Mouse (Mus musculus) lung, postnatal 0 days (tissue): ENCODE measurements around the gene Pklr. TPM values are rescaled to one million over a fixed set of nuclear protein-coding genes. Genes with fewer than 3 reads are reported as not detected.
A peak's percentile ranks its signal among the peaks of the same experiment; 100 is the strongest.

Experiments
- ATAC-seq: fragments of 200-750 bp; cut with Nextera tagmentation; 2 replicates; pipeline ENCODE4 v1.8.0; 2017; ENCODE audit warnings: moderate library complexity
- DNase-seq: peaks from one replicate; pipeline ENCODE4 v3.0.0-alpha.2; 2016; ENCODE audit warnings: low spot score
- H3K27ac ChIP-seq: fragments of 300-500 bp; sonication (generic); 2 replicates; pipeline ENCODE4 v1.5.1; 2014; ENCODE audit warnings: antibody characterized with exemption, mild to moderate bottlenecking, low read length, mixed read lengths
- H3K27me3 ChIP-seq: fragments of 300-500 bp; sonication (generic); replicated peaks from 2 replicates; pipeline ENCODE4 v1.6.1; 2014; ENCODE audit warnings: low read length, mixed read lengths; ENCODE audit not compliant: insufficient read depth
- H3K36me3 ChIP-seq: fragments of 300-500 bp; sonication (generic); 2 replicates; pipeline ENCODE4 v1.6.1; 2014; ENCODE audit warnings: low read length, mixed read lengths; ENCODE audit not compliant: insufficient read depth
- H3K4me1 ChIP-seq: fragments of 300-500 bp; sonication (generic); 2 replicates; pipeline ENCODE4 v1.6.1; 2014; ENCODE audit warnings: antibody characterized with exemption, low read depth, low read length, mixed read lengths; ENCODE audit not compliant: insufficient read depth
- H3K4me2 ChIP-seq: fragments of 300-500 bp; sonication (generic); replicated peaks from 2 replicates; pipeline ENCODE4 v1.6.1; 2014; ENCODE audit warnings: low read depth, mild to moderate bottlenecking, low read length, moderate library complexity, mixed read lengths
- H3K4me3 ChIP-seq: fragments of 300-500 bp; sonication (generic); 2 replicates; pipeline ENCODE4 v1.5.1; 2014; ENCODE audit warnings: low read depth, low read length
- H3K9ac ChIP-seq: fragments of 300-500 bp; sonication (generic); replicated peaks from 2 replicates; pipeline ENCODE4 v1.6.1; 2014; ENCODE audit warnings: low read depth, mild to moderate bottlenecking
- H3K9me3 ChIP-seq: fragments of 300-500 bp; sonication (generic); 2 replicates; pipeline ENCODE4 v1.6.1; 2016; ENCODE audit warnings: low read length, mixed read lengths
- CTCF ChIP-seq: IDR thresholded peaks from 2 replicates; pipeline ENCODE4 v1.5.1; 2016; ENCODE audit warnings: antibody characterized with exemption, mild to moderate bottlenecking
- EP300 ChIP-seq: IDR thresholded peaks from 2 replicates; pipeline ENCODE4 v1.6.1; 2016; ENCODE audit warnings: antibody characterized with exemption, mild to moderate bottlenecking, control low read depth
- WGBS: fragments of 180-500 bp; shearing (Covaris S2); extraction: QIAGEN DNeasy Blood & Tissue Kit; methylation state at CpG from one replicate; pipeline ENCODE4 v1.1.7; 2014; 5-methylcytosine and 5-hydroxymethylcytosine counted together
- polyA plus RNA-seq: library from polyadenylated mRNA; unstranded; fragments of >200 nt; fragmentation: Nextera tagmentation; extraction: Ambion mirVana; gene quantifications from 2 replicates; pipeline ENCODE4 v1.2.1, GENCODE M21; 2015

Pklr gene
- polyA plus RNA-seq, 1 experiment from 2014 or later, result 0.14 TPM

- peak; percentile 99 for ATAC-seq
- Histone ChIP-seq H3K27me3 (no peaks in the 10 kb centered on the region), H3K4me2 (peak within 1 kb of the TSS; percentile 67), H3K4me3 (peak within 1 kb of the TSS; percentile 88), H3K36me3 (peaks cover 16% of the 10 kb centered on the region), H3K9ac (peak within 1 kb of the TSS; percentile 95), H3K9me3 (no peaks in the 10 kb centered on the region), H3K27ac (peak within 1 kb of the TSS; percentile 98), H3K4me1 (peaks cover 9% of the 10 kb centered on the region)
- WGBS, result under 1% methylated on average over 70 of the region's 79 CpGs
- no peak for TF ChIP-seq CTCF
- peak; percentile 97 for DNase-seq
These were observed 28.7 kb downstream of the Pklr start, which contains the start of gene Clk2 for GRCm38 (mm10) chr3:89164506-89165267. Gene Clk2 (plus strand): TSS chr3:89164795.

GRCm38 (mm10) chr3:89165268-89165870, 29.4 kb downstream of the Pklr start:
- Histone ChIP-seq H3K4me1 (peaks cover 6% of the 10 kb centered on the region; the same call in 1 of the 2 replicates), H3K27me3 (no peaks in the 10 kb centered on the region), H3K27ac (peak overlapping the region; percentile 98), H3K36me3 (peaks cover 22% of the 10 kb centered on the region), H3K9ac (peak overlapping the region; percentile 95), H3K4me3 (peak overlapping the region; percentile 88), H3K4me2 (peak overlapping the region; percentile 67), H3K9me3 (no peaks in the 10 kb centered on the region)
- DNase-seq (no peak), ATAC-seq (no peak)
- WGBS, result 9% methylated on average over 12 of the region's 12 CpGs
- TF ChIP-seq CTCF, result no peak
- TF ChIP-seq EP300, result no peak

GRCm38 (mm10) chr3:89166945-89167344, 31.0 kb downstream of the Pklr start:
- H3K27ac ChIP-seq, result no peak overlapping the region
- no peak overlapping the region for H3K9ac ChIP-seq
- no peak overlapping the region for H3K4me2 ChIP-seq
- TF ChIP-seq CTCF (no peak), EP300 (no peak)
- ATAC-seq (no peak), DNase-seq (no peak)
- peaks cover 6% of the 10 kb centered on the region; the same call in 1 of the 2 replicates for H3K4me1 ChIP-seq
- H3K27me3 ChIP-seq, result no peaks in the 10 kb centered on the region
- H3K36me3 ChIP-seq, result peaks cover 26% of the 10 kb centered on the region
- WGBS, result 91% methylated on average over 19 of the region's 19 CpGs
- H3K4me3 ChIP-seq, result no peak overlapping the region
- H3K9me3 ChIP-seq, result no peaks in the 10 kb centered on the region

- Histone ChIP-seq H3K27ac (no peak overlapping the region), H3K4me3 (no peak overlapping the region), H3K36me3 (peaks cover 43% of the 10 kb centered on the region), H3K4me1 (0 out of 2 replicates have a peak, but pooled peaks cover 3% of the 10 kb centered on the region), H3K27me3 (no peaks in the 10 kb centered on the region), H3K9ac (no peak overlapping the region), H3K4me2 (no peak overlapping the region), H3K9me3 (no peaks in the 10 kb centered on the region)
- no peak for TF ChIP-seq EP300
- TF ChIP-seq CTCF, result no peak
- WGBS, result 93% methylated on average over 11 of the region's 11 CpGs
- ATAC-seq (no peak), DNase-seq (no peak)
These were observed 38.9 kb downstream of the Pklr start for GRCm38 (mm10) chr3:89174844-89175243.

- Histone ChIP-seq H3K4me1 (0 out of 2 replicates have a peak, but pooled peaks cover 3% of the 10 kb centered on the region), H3K27ac (no peak overlapping the region), H3K4me2 (no peak overlapping the region), H3K4me3 (no peak overlapping the region), H3K9ac (no peak overlapping the region), H3K9me3 (no peaks in the 10 kb centered on the region), H3K27me3 (no peaks in the 10 kb centered on the region), H3K36me3 (peaks cover 43% of the 10 kb centered on the region)
- no peak for DNase-seq
- 90% methylated on average over 10 of the region's 10 CpGs for WGBS
- TF ChIP-seq EP300, result no peak
- no peak for TF ChIP-seq CTCF
- ATAC-seq, result no peak
These were observed 39.6 kb downstream of the Pklr start for GRCm38 (mm10) chr3:89175544-89175943.

GRCm38 (mm10) chr3:89176421-89176820, 40.5 kb downstream of the Pklr start:
- Histone ChIP-seq H3K27ac (no peak overlapping the region), H3K9me3 (no peaks in the 10 kb centered on the region), H3K36me3 (peaks cover 41% of the 10 kb centered on the region), H3K4me2 (no peak overlapping the region), H3K4me3 (no peak overlapping the region), H3K4me1 (0 out of 2 replicates have a peak, but pooled peaks cover 3% of the 10 kb centered on the region), H3K9ac (no peak overlapping the region), H3K27me3 (no peaks in the 10 kb centered on the region)
- no peak for DNase-seq
- ATAC-seq, result no peak
- WGBS, result 74% methylated on average over 7 of the region's 7 CpGs
- no peak for TF ChIP-seq CTCF
- no peak for TF ChIP-seq EP300
